Mouse (Mus musculus) heart, postnatal 0 days (tissue): ENCODE data around the gene Med19.

Experiments
- CTCF ChIP-seq: IDR thresholded peaks from 2 replicates; pipeline ENCODE4 v1.5.1; 2016; ENCODE audit warnings: antibody characterized with exemption, control low read depth, low read depth
- EP300 ChIP-seq: IDR thresholded peaks from 2 replicates; pipeline ENCODE4 v1.6.1; 2016; ENCODE audit warnings: antibody characterized with exemption, low read depth

GRCm38 (mm10) chr2:84707523-84707922, 29.3 kb downstream of the Med19 start:
- TF ChIP-seq CTCF (no peak), EP300 (no peak)
